Mouse (Mus musculus): ENCODE measurements around the gene Ramp2. TPM values are rescaled to one million over a fixed set of nuclear protein-coding genes. Genes with fewer than 3 reads are reported as not detected.
A peak's percentile ranks its signal among the peaks of the same experiment; 100 is the strongest.

Gene Ramp2
- not detected for polyA plus RNA-seq (2017; shearing (Covaris generic))

GRCm38 (mm10) chr11:101245855-101246701 lies at the start of gene Ramp2:
TSS of gene Ramp2 (plus strand) at chr11:101246028.
- ATAC-seq: no peak

- peak; percentile 76 for ATAC-seq
These were observed 49.7 kb upstream of the Ramp2 start for GRCm38 (mm10) chr11:101196175-101196574.

DNA sequence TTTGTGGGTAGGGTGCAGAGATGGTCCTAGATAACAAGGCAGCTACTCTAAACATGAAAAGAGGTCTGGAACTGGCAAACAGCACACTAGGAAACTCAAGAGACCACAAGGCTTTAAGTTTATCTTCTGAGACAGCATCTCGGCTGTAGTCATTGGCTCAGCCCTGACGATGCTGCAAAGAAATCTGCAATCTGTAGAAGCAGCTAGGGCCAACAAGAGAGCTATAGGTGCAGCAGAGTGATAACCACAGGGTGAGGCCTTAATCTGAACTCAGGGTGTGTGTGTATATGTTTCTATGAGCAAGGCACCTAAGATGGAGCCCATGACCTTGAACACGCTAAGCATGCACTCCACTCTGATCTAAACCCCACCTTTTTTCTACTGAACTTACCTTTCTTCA lies 46.3 kb upstream of the Ramp2 start:
- no peak for ATAC-seq

GRCm38 (mm10) chr11:101200986-101201385 lies 44.8 kb upstream of the Ramp2 start:
- peak; percentile 40 for ATAC-seq

- ATAC-seq: peak; percentile 61
These were observed 33.9 kb upstream of the Ramp2 start for GRCm38 (mm10) chr11:101211970-101212369.

DNA sequence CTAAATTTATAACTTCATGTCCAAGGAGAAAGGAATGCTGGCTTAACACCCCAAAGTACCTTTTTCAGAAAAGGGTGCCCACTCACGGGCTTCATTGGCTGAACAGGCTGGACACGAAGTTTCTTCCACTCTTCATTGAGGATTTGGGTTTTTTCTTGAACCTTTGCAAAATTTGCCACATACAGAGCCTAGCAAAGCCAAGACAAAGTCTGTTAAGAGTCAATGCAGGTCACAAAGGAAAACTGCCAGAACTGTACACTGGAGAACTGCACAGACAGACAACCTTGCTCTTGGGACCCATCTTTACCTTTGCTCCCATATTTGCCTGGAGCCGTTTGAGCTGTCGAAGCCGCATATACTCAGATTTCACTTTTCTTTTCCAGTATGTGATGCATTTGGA lies 28.9 kb upstream of the Ramp2 start:
- no peak for ATAC-seq

- ATAC-seq: no peak
These were observed 27.3 kb upstream of the Ramp2 start for GRCm38 (mm10) chr11:101218436-101219055.

- no peak for ATAC-seq
These were observed 25.0 kb upstream of the Ramp2 start for GRCm38 (mm10) chr11:101220853-101221252.

DNA sequence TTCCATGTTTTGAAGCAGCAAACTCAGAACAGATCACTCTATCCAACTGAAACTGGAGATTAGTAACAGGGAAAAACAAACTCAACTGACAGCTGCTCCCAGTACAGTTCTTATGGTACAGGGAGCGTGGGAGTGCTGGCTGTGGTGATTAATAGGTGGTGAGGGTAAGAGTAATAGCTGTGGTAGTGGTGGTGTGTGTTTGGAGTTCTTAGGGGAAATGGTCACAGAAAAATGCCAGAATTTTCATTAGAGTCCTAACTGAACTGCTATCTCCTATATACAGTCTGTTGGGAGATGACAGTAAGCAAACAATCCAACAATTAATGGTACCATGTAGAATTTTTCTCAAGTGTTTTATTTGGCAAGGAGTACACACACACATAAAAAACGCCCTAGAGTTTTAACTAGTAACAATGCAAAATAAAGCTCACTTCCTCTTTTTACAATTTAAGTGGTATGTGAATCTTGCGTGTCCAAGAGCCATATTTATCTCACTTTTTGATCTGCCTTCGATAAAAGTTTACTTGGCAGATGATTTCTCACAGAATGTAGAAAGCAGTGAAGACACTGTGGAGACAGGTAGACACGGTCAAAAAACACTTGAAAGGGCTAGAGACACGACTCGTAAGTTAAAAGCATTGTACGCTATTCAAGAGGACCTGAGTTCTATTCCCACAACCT lies 24.4 kb upstream of the Ramp2 start:
- ATAC-seq: no peak

- ATAC-seq: no peak
These were observed 21.5 kb upstream of the Ramp2 start for GRCm38 (mm10) chr11:101224337-101224736.

DNA sequence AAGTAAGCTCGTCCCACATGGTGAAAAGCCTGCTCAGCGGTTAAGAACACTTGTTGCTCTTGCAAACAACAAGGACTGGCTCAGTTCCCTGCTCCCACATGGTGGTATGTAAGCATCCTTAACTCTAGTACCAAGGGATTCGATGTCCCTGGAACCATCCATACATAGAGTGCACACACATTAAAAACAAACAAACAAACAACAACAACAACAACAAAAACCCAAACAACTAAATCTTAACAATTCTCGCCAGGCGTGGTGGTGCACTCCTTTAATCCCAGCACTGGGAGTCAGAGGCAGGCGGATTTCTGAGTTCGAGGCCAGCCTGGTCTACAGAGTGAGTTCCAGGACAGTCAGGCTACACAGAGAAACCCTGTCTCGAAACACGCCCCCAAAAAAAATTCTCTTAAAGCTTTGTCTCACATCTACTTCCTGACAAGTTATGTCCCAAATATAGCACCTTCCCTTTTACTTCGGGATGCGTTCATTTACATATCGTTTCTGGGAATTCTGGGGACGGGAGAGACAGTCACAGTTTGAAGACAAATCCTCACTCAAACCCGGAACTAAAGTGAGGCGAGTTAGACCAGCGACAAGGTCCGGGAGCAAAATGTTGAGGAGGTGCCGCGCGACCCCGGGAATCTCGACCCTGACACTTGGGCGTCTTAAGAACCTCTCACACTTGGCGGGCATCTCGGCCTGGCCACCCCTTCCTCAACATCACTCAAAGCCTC lies 20.3 kb upstream of the Ramp2 start:
- no peak for ATAC-seq

- ATAC-seq: peak; percentile 92
These were observed 19.6 kb upstream of the Ramp2 start, which contains the start of gene Ezh1 for GRCm38 (mm10) chr11:101226065-101226701. TSS of gene Ezh1 (minus strand) at chr11:101226463.

DNA sequence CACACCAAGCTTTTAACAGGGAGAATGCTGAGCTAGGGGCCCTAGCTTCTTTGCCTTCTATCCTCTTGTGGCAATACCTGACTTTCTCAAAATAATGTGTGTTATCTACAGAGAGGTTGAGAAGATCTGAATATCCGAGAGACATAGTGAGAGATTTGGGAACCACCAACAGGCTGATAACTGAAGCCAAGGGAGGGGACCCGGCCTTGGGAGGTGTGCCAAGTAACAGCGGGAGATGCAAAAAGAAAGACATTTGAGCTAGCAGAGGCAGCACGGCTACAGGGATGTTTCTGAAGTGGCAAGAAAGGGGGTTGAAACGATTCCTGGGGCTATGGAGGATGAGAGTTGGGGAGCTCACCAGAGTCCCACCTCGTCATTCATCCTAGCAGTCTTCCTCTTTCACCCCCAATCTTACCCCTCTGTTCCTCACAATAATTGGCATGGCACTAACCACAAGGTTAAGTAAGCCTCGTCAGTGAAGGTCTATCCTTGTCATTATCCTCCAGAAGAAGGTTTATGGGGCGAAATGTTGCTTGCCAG lies 16.4 kb upstream of the Ramp2 start:
- no peak for ATAC-seq

DNA sequence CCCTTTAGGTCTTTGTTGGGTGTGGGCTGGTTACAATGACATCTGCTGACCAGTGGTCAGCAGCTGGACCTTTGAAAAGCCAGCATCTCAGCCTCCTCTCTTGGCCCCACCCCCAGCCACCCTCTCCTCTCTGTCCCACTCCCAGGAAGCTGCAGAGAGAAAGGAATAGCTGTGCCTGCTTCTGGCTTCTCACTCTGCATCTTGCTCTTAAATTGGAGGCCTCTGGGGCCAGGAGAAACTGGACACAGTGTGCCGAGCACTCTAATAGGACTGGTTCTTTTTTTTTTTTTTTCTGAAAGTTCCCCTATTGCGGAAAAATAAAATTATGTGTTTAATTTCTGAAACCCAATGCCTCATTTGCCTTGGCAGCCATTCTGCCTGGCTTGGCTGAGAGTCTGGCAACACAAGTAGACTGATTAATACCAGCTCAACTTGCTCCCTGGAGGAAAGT lies 15.7 kb upstream of the Ramp2 start:
- ATAC-seq: no peak

DNA sequence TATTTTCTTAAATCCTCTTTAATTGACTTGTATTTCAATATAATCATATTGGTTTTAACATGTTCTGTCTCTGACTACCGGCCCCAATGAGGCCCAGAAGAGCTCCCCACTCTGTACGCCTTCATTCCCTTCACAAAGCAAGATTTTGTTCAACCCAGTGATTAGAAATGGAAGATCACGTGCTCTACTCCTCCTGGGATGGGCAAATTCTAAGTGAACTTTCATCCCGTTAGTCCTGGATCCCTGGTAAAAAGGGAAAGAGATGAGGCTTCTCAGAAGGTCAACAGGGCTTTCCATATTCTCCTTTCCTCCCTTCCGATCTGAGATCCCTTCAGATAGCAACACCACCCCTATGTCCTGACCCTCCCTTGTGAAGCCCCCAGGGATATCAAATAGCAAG lies 15.3 kb upstream of the Ramp2 start:
- ATAC-seq: no peak

DNA sequence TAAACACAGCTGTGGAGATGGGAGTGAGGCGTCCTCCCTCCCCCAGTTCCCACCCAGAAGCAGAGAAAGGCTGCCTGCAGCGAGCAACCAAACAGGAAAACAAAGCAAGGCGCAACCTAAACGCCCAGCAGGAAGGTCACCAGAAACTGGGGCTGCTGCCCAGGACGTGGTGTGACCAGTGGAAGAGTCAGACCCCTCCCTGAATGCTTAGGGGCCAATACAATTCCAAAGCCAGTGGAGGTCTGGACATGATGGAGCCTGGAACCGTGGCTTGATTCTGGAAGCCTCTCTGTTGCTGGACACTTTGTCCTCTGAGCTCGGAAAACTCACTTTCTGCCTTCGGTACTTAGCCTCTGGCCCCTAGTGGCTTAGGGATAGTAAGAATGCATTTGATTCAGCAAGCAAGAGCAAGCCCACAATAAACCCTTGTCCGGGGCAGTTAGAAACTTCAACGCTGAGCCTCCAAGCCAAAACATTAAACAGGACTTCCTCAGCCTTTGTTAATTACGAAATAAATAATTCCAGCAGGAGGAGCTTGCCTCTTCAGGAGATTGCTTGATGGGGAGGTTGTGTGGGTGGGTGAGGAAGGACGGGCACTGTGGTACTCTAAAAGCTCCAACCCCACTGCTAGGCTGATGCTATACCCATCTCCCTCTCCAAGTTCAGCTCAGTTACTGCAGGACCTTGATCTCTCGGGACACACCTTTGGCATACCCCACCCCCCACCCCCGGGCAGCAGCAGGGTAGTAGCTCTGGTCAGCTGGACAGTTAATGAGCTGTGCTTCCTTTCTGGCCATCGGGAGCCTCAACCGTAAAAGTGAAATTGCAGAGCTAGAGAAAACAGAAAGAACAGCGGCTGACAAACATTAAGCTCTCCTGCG lies 14.6 kb upstream of the Ramp2 start:
- ATAC-seq: no peak

- no peak for ATAC-seq
These were observed 13.6 kb upstream of the Ramp2 start for GRCm38 (mm10) chr11:101232010-101232839.

- no peak for ATAC-seq
These were observed 12.6 kb upstream of the Ramp2 start for GRCm38 (mm10) chr11:101233240-101233639.

GRCm38 (mm10) chr11:101234124-101234523 lies 11.7 kb upstream of the Ramp2 start:
- no peak for ATAC-seq

- no peak for ATAC-seq
These were observed 10.4 kb upstream of the Ramp2 start for GRCm38 (mm10) chr11:101235429-101235828.
